Mouse (Mus musculus) frontal cortex, postnatal 10 days (tissue): ENCODE data around the gene Fbxl2.

Experiments
- DNase-seq, 2 experiments: peaks; one replicate each; pipeline ENCODE4 v3.0.0; 2022; ENCODE audit warnings: low spot score in 2 of 2, mixed read lengths in 1 of 2

Gene Fbxl2

GRCm38 (mm10) chr9:113974945-113975344 is 71.0 kb downstream of the Fbxl2 start:
- DNase-seq = no peak

GRCm38 (mm10) chr9:113973857-113974256 is 72.1 kb downstream of the Fbxl2 start:
- DNase-seq = no peak

- DNase-seq = no peak
These were observed 74.4 kb downstream of the Fbxl2 start for GRCm38 (mm10) chr9:113971615-113972014.

- no peak for DNase-seq
These were observed 76.0 kb downstream of the Fbxl2 start for GRCm38 (mm10) chr9:113970041-113970440.

GRCm38 (mm10) chr9:113969399-113969798 is 76.6 kb downstream of the Fbxl2 start:
- no peak for DNase-seq

- no peak for DNase-seq
These were observed 77.0 kb downstream of the Fbxl2 start for GRCm38 (mm10) chr9:113968967-113969366.

- no peak for DNase-seq
These were observed 79.2 kb downstream of the Fbxl2 start for GRCm38 (mm10) chr9:113966838-113967237.

GRCm38 (mm10) chr9:113964415-113964814 is 81.6 kb downstream of the Fbxl2 start:
- no peak for DNase-seq

- DNase-seq = no peak
These were observed 82.3 kb downstream of the Fbxl2 start for GRCm38 (mm10) chr9:113963718-113964117.

- DNase-seq = no peak
These were observed 88.2 kb downstream of the Fbxl2 start for GRCm38 (mm10) chr9:113957777-113958176.

GRCm38 (mm10) chr9:113947216-113947615 is 98.8 kb downstream of the Fbxl2 start:
- DNase-seq = no peak

GRCm38 (mm10) chr9:113943372-113943771 is 102.6 kb downstream of the Fbxl2 start:
- DNase-seq = no peak

GRCm38 (mm10) chr9:113941103-113941805 is 104.7 kb downstream of the Fbxl2 start:
- DNase-seq = no peak

- DNase-seq = no peak
These were observed 106.7 kb downstream of the Fbxl2 start for GRCm38 (mm10) chr9:113939063-113939850.

- no peak for DNase-seq
These were observed 110.4 kb downstream of the Fbxl2 start for GRCm38 (mm10) chr9:113935638-113936037.

- no peak for DNase-seq
These were observed 113.5 kb downstream of the Fbxl2 start for GRCm38 (mm10) chr9:113932501-113932900.

- no peak for DNase-seq
These were observed 113.9 kb downstream of the Fbxl2 start for GRCm38 (mm10) chr9:113932100-113932470.

GRCm38 (mm10) chr9:113931375-113932099 is 114.5 kb downstream of the Fbxl2 start:
- DNase-seq = peak in 1 of 2 experiments; percentile 44

- peak; percentile 95 to 97 for DNase-seq
These were observed 115.2 kb downstream of the Fbxl2 start, which contains the start of gene Ubp1 for GRCm38 (mm10) chr9:113930534-113931374. Gene Ubp1, plus strand, starts transcription at chr9:113930934.

GRCm38 (mm10) chr9:113929676-113930075 is 116.3 kb downstream of the Fbxl2 start:
- DNase-seq = no peak

GRCm38 (mm10) chr9:113928591-113928990 is 117.4 kb downstream of the Fbxl2 start:
- DNase-seq = no peak
